Mouse (Mus musculus) G1E (cell line): ENCODE results near the gene Mtss1l. TPM values are rescaled to one million over a fixed set of nuclear protein-coding genes. Genes with fewer than 3 reads are reported as not detected.

Source experiments
- ATAC-seq: 2 replicates; pipeline ENCODE4 v1.8.0; 2016; ENCODE audit warnings: mild to moderate bottlenecking; ENCODE audit not compliant: insufficient number of reproducible peaks, poor library complexity, low FRiP score, severe bottlenecking; ENCODE audit errors: extremely low read depth
- DNase-seq: peaks from one replicate; pipeline ENCODE4 v3.0.0; 2012; ENCODE audit warnings: low spot score
- H3K27me3 ChIP-seq: 2 replicates; pipeline ENCODE4 v1.6.1; 2012; ENCODE audit warnings: mild to moderate bottlenecking, low read length, inconsistent platforms; ENCODE audit not compliant: insufficient read depth
- H3K36me3 ChIP-seq: replicated peaks from 2 replicates; pipeline ENCODE3; 2012; ENCODE audit warnings: mild to moderate bottlenecking, inconsistent platforms
- H3K4me1 ChIP-seq: 2 replicates; pipeline ENCODE4 v1.6.1; 2012; ENCODE audit warnings: low read depth, low read length, inconsistent platforms, mixed read lengths; ENCODE audit not compliant: insufficient read depth
- H3K4me3 ChIP-seq: 2 replicates; pipeline ENCODE4 v1.5.1; 2012; ENCODE audit warnings: low read depth, mild to moderate bottlenecking, inconsistent platforms, low read length, moderate library complexity, mixed read lengths
- H3K9me3 ChIP-seq: replicated peaks from 2 replicates; pipeline ENCODE4 v1.6.1; 2012; ENCODE audit warnings: inconsistent platforms
- CTCF ChIP-seq: IDR thresholded peaks from 2 replicates; pipeline ENCODE4 v1.5.1; 2012; ENCODE audit warnings: low read depth, low read length, inconsistent platforms, mixed read lengths
- GATA1 ChIP-seq: IDR thresholded peaks from 2 replicates; pipeline ENCODE4 v1.6.1; 2012; ENCODE audit warnings: borderline replicate concordance, low read length, inconsistent platforms, mixed read lengths
- GATA2 ChIP-seq: IDR thresholded peaks from 2 replicates; pipeline ENCODE4 v1.6.1; 2012; ENCODE audit warnings: low read depth, low read length, inconsistent platforms, borderline replicate concordance
- POLR2AphosphoS5 ChIP-seq: IDR thresholded peaks from 2 replicates; pipeline ENCODE4 v1.6.1; 2012; ENCODE audit warnings: low read depth, low read length, inconsistent platforms; ENCODE audit not compliant: insufficient replicate concordance
- TAL1 ChIP-seq: conservative IDR thresholded peaks from 2 replicates; pipeline ENCODE4 v1.6.1; 2012; ENCODE audit warnings: low read depth, low read length, inconsistent platforms, mixed read lengths
- polyA plus RNA-seq: library from polyadenylated mRNA; stranded (reverse); fragments of >175 nt; gene quantifications from 2 replicates; pipeline ENCODE4 v1.2.3, GENCODE M21; 2012
- total RNA-seq, 2 experiments: library from RNA; stranded (forward) in 1 of 2; stranded (reverse) in 1 of 2; fragments of 200-1000 nt in 1 of 2; fragments of >200 nt in 1 of 2; fragmentation: Nextera tagmentation in 1 of 2; gene quantifications; 2 replicates each; pipeline ENCODE4 v1.2.3; 2014 to 2017

Gene Mtss1l
- total and polyA plus RNA-seq, 3 experiments, result 0.15 to 0.33 TPM; not detected in 1

DNA sequence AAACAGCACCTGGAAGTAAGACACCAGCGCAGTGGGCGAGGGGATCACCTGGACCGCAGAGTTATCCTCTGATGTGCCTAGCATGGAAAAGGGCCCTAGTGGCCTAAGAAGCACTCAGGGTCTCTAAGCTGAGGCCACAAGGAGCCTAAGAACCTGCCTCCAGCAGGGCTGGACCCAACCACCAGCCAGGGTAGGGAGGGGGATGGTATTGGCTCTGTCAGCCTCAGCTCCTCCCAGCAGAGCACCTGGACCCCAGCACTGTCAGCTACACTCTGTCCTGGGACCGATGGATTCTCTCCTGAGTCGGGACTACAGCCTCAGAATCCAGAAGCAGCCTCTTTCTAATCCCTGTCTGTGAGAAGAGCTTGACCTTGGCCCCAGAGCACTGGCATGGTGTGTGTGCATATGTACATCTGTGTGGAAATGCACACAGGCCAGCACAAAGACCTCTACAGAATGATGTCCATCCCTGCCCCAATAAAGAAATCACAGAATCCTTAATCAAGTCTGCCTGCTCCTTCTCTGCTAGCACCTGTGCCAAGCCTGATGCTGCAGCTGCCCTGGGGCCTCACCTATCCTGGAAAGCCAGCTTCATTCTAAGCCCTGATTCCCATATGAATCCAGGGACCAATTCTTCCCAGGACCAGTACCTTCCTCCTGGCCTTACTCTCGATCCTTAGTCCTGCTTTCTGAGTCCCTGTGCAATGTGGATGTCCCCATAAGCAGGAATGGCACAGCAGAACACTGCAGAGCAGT is 1.2 kb upstream of the Mtss1l start:
- no peak for TF ChIP-seq GATA1
- no peak for TF ChIP-seq GATA2
- no peak for TF ChIP-seq CTCF
- no peak for TF ChIP-seq TAL1
- no peak for TF ChIP-seq POLR2AphosphoS5
- no peak overlapping the region for H3K4me3 ChIP-seq
- peaks cover 58% of the 10 kb centered on the region for H3K36me3 ChIP-seq
- DNase-seq, result no peak
- H3K4me1 ChIP-seq, result peaks cover 15% of the 10 kb centered on the region
- peaks cover 36% of the 10 kb centered on the region for H3K27me3 ChIP-seq
- no peaks in the 10 kb centered on the region for H3K9me3 ChIP-seq
- ATAC-seq, result no peak

DNA sequence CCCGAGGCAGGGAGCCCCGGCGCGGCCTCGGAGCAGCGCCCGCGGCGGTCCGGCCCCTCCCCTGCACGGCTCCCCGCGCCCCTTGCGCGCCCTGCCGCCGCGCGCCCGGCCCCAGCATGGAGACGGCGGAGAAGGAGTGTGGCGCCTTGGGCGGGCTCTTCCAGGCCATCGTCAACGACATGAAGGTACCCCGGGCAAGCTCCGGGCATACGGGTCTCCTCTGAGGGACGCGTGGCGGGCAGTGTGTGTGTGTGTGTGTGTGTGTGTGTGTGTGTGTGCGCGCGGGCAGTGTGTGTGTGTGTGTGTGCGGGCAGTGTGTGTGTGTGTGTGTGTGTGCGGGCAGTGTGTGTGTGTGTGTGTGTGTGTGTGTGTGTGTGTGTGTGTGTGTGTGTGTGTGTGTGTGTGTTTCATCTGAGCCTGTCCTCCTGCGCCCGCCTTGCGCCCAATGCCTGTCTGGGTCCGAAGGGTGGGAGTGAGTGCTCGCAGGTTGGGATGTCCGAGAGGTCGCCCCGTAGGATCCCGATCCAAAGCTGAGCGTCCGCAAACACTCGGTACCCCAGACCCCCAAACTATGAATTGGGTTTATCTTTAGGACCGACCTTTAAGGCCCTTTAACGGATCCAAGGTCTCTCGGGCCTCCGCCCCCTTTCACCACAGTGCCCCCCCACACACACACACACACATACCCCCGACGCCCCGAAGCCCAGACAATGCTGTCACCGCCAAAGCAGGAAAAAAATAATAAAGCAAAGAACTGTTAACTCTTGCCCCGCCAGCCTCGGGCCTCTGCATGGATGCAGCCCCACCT is 534 bp downstream of the Mtss1l start:
- Histone ChIP-seq H3K4me1 (peaks cover 15% of the 10 kb centered on the region), H3K27me3 (peaks cover 47% of the 10 kb centered on the region), H3K36me3 (peaks cover 41% of the 10 kb centered on the region), H3K4me3 (peak overlapping the region; percentile 66), H3K9me3 (no peaks in the 10 kb centered on the region)
- ATAC-seq, result no peak
- no peak for TF ChIP-seq TAL1
- TF ChIP-seq GATA1, result no peak
- TF ChIP-seq CTCF, result no peak
- no peak for TF ChIP-seq GATA2
- TF ChIP-seq POLR2AphosphoS5, result no peak
- DNase-seq, result peak; percentile 49

DNA sequence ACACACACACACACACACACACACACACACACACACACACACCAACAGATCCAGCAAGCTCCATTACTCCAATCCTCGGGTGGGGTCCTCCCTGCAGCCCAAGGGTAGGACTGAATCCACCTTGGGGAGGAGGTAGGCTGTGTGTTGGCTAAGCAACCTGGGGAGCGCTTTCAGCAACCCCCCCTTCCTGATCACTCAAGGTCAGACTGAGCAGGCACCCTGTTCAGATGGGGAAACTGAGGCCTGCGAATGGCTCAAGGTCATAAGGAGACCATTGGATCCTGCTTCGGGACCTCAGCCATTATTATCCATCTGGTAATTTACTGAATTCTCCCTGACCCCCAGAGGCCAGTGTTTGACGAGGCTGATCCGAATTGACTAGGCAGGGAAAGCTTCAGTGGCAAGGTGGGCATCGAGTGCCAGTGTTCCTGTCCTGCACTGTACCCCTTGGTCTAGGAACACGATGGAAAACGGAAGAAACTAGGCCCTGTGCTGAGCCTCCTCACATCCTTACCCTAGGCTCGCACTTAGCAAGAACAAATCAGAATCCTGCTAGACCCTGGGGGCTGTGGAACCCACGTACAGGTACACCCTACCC is 1.2 kb downstream of the Mtss1l start:
- Histone ChIP-seq H3K4me3 (no peak overlapping the region), H3K27me3 (peaks cover 47% of the 10 kb centered on the region), H3K9me3 (no peaks in the 10 kb centered on the region), H3K36me3 (peaks cover 35% of the 10 kb centered on the region), H3K4me1 (peaks cover 21% of the 10 kb centered on the region)
- ATAC-seq (no peak), DNase-seq (no peak)
- TF ChIP-seq CTCF (no peak), TAL1 (no peak), POLR2AphosphoS5 (no peak), GATA1 (no peak), GATA2 (no peak)

DNA sequence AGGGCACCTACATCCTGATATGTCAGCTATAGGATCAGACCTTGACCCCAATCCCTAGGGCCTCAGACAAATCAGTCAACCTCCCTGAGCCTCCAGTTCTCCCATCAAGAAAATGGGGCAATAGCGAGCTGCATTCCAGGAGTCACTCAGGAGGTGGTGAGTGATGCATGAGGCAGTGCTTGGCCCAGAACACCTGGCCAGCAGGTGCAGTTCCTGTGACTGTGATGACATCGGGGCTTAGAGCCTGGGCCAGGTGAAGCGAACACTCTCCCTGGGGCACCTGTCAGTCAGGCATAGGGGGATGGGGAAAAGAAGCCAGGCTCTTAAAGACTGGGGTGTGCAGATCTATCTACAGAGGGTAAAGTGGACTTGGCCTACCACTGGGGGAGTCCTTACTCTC is 3.2 kb downstream of the Mtss1l start:
- peaks cover 15% of the 10 kb centered on the region for H3K36me3 ChIP-seq
- DNase-seq, result no peak

DNA sequence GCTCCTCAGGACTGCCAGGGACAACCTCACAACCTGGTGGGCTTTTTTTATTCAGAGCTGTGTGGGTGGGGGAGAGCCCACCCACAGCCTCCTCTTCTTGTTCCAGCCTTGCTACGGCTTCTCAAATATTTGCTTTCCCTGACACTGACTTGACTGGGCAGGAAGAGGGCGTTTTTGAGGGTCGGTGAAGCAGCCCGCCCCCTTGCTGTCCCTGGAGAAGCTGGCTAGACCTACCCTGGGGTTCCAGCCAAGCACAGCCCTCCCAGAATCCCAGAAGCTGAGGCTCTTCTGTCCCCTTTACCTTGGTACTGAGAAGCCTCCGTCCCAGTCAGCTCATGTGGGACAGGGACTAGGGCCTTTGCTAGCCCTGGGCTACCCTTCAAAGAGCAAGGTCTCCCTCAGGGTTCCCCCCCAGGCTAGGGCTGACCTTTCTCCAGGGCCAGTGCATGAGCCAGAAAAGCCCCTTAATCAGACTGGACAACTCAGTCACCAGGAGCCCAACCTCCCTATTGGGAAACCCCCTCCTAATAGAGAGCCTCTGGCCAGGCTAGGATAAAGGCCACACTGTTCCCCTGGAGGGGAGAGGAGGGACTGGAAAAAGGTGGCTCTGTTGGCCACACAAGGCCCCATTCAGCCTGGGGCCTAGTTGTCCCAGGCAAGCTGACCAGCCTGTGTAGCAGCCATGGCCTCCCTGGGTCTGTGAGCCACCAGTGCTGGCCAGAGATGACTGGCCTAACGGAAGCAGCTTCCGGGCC is 4.0 kb downstream of the Mtss1l start:
- H3K36me3 ChIP-seq, result peaks cover 8% of the 10 kb centered on the region
- no peak; the same call in 1 of the 2 replicates for ATAC-seq
- peaks cover 25% of the 10 kb centered on the region for H3K4me1 ChIP-seq
- H3K9me3 ChIP-seq, result no peaks in the 10 kb centered on the region
- H3K4me3 ChIP-seq, result no peak overlapping the region
- DNase-seq, result no peak
- H3K27me3 ChIP-seq, result peaks cover 69% of the 10 kb centered on the region
- TF ChIP-seq GATA2 (no peak), GATA1 (no peak), POLR2AphosphoS5 (no peak), TAL1 (no peak), CTCF (no peak)

More for the DNA sequence above, 3.2 kb downstream of the Mtss1l start:
- Histone ChIP-seq H3K4me1 (peaks cover 22% of the 10 kb centered on the region), H3K4me3 (no peak overlapping the region), H3K27me3 (peaks cover 64% of the 10 kb centered on the region), H3K9me3 (no peaks in the 10 kb centered on the region)
- no peak for ATAC-seq
- TF ChIP-seq CTCF (no peak), POLR2AphosphoS5 (no peak), GATA2 (no peak), TAL1 (no peak), GATA1 (no peak)
